Mouse (Mus musculus) retina, adult 2 months (tissue): ENCODE data around the gene Tub.

Experiments used
- DNase-seq: peaks from one replicate; pipeline ENCODE4 v3.0.0-alpha.2; 2012; ENCODE audit warnings: low read depth, low spot score

Gene Tub

DNA sequence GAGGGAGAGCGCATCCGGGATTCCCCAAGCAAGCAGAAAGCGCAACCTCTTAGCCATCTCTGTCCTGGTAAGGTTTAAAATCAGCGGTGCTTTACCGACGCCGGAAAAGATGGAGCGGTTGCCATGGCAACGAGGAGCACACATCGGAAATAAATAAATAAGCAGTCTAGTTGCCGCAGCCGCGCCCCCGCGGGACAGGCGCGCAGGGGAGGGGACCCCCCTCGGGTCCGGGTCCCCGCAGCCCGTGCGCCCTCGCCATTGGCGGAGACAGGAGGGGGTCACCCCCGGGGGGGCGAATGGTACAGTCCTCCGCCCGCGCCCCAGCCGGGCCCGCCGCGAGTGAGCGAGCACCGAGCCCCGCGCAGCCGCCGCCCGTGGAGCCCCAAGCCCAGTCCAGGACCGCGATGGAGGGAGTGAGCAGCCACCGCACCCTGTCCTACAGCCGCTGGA, at the start of gene Tub:
Gene Tub (plus strand): TSS at position 27 of the 450 bp plus-strand sequence.
- DNase-seq: peak; percentile 79

DNA sequence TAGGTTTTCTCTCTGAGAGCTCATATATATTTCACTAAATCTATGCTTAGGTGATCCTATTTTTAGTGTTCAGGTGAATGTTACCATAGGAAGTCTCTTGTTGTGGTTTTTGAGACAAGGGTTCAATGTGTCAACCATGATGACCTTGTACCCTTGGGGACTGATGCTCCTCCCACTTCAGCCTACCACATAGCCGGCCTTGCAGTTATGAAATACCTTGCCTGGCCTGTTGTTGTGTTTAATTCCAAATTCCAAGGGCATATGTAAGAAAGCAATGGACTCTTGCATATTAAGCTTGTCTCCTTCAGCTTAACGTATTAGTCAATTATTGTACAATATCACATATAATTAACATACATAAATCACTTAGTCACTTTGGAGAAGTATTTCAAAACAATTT, 46.2 kb upstream of the Tub start:
- DNase-seq: no peak

DNA sequence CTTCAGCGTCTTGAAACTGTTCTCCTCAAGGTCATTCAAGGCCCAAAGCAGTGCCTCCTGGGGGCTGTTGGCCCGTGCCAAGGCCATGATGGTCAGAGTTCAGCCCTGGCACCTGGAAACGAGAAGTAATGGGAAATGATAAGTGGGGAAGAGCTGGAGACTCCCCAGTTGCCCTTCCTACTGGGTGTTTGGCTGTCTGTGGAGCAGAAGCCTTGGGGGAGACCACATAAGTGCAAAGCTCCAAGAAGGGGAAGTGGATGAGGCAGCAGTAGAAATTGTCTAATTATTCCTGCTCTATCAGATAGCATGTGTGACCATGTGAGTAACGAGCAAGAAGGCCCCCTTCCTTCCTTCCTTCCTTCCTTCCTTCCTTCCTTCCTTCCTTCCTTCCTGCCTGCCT, 23.1 kb upstream of the Tub start:
- DNase-seq: no peak

DNA sequence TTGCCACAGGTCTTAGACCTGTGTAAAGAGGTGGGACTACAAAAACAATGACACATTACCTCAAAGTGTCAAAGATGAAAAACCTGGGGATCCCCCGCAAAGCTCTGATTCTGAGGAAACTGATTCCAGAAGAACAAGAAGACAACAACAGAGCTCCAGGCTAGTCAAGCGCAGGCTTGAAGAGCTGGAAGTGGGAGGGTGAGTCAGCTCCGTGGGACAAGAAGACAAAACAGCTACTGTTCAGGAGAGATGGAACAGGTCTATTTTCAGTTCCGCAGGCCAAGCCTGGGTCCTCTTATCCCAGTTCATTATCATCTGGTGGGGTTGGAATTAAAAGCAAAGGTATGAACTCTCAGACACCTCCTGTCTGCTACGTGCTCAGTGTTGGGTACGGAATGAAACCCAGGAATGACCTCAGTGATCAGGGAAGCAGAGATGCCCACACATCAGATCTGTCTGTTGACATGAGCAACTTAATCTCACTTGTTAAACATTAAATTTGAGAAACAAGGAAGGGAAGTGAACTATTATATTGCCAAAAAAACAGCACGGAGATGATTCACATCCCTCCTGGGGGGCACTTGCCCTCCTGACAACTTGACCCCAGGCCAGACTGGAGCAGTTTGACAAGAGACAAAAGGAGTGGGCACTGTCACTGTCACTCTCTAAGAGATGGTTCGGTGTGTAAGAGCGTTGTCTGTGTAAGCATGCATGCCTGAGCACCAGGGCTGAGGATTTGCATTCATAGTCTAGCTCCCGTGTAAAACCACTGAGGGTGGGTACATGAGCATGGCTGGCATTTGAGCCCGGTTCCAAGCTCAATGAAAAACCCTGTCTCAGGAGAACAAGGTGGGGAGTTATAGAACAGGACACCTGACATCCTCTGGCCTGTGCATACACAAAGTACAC, 21.6 kb upstream of the Tub start:
- no peak for DNase-seq

GRCm38 (mm10) chr7:108929726-108930393, 20.3 kb upstream of the Tub start, which contains the start of gene Nlrp10:
Gene Nlrp10, minus strand, starts transcription at chr7:108930178.
- no peak for DNase-seq

DNA sequence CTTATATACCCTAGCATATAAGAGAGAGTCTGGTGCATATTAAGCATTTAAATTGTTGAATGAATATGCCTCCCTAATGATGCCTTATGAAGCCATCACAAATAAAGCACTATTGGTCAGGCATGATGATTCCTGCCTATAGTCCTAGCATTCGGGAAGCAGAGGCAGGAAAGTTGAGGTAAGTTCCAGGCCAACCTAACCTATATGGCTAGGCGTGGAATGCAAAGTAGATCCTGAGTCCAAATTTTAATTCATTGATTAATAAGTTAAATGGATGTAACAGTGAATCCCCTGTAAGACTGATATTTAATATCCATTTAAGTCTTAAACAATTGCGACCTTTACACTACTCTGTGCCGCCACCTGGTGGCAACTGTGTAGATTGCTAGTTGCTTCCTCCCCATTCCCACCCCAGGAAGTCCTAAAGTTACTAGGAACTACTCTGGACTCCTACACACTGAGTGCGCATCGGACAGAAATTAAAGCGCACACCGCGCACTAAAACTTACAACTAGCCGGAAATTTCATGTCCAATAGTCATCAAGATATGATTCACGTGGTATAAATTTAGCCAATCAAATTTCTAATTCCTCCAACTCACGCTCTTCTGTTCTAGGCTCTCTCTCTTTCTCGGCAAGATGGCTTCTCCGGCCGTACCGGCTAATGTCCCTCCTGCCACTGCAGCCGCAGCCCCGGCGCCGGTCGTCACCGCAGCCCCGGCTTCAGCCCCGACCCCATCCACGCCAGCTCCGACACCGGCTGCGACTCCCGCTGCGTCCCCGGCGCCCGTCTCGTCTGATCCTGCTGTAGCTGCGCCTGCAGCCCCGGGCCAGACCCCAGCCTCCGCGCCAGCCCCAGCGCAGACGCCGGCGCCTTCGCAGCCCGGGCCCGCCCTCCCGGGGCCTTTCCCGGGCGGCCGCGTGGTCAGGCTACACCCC, 16.1 kb upstream of the Tub start, which contains the start of gene Eif3f:
Gene Eif3f (plus strand): TSS at position 624 of the 938 bp plus-strand sequence.
- peak; percentile 99 for DNase-seq

DNA sequence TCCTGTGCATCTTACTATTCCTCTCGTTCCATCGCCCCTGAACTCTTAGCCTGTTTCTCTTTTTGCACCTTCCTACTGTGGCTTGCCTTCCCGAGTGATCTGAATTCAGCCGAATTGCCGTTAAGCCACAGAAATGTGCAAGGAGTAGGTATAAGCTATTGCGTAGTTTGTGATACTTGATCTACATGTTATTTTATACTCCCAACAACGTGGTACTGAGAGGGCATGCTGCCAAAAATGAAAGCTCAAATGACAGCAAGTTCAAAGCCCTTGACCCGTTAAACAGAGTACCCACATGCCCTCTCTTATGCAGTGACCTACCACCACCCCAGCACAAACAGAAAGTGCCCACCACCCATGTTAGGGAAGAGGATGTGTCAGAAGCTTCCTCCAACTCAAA, 15.3 kb upstream of the Tub start:
- no peak for DNase-seq

DNA sequence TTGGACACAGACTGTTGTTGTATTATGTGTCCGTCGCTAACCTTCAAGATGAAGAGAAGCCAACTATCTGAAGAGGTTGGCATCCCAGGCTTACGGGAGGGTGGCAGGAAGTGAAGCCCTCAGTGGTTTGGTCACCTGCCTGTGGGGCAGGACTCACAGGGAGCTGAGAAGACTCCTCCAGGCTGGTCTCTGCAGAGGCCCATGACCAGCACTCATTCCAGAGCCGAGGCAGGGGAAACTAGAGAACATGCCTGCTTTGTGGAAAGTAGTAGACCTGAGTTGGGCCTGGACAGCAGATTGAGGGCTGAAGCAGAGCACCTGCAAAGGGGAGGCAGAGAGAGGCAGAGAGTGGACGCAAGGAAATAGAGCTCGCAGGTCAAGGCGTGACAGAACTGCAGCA, 14.7 kb upstream of the Tub start:
- no peak for DNase-seq

DNA sequence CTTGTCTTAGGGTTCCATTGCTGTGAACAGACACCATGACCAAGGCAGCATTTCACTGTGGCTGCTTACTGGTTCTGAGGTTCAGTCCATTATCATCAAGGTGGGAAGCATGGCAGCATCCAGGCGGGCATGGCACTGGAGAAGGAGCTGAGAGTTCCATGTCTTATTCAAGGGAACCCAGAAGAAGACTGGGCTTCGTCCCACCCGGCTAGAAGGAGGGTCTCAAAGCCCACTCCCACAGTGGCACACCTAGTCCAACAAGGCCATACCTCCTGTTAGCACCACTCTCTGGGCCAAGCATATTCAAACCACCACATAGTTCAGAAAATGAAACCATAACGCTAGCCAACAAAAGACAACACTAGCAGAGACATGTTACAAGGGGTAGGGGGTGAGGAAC, 13.5 kb upstream of the Tub start:
- no peak for DNase-seq

- DNase-seq: no peak
Measured at GRCm38 (mm10) chr7:108941466-108941865, 8.7 kb upstream of the Tub start.

DNA sequence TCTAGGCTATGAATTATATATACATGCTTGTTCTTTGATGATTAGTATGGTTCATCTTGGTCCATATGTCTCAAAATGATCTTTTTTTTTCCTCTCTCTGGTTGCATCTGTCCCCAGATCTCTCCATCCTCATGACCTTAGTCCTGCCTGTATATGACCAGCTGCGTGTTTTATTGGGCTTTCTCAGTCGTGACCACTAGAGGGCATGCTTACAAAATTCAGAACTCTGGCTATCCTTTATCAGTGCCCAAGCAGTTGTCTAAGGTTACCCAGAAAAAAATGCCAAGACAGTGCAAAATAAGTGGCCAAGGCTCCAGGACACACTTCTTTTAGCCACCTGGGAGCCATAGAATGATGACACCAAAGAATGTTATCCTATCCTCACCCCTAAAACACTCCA, 6.1 kb upstream of the Tub start:
- no peak for DNase-seq

DNA sequence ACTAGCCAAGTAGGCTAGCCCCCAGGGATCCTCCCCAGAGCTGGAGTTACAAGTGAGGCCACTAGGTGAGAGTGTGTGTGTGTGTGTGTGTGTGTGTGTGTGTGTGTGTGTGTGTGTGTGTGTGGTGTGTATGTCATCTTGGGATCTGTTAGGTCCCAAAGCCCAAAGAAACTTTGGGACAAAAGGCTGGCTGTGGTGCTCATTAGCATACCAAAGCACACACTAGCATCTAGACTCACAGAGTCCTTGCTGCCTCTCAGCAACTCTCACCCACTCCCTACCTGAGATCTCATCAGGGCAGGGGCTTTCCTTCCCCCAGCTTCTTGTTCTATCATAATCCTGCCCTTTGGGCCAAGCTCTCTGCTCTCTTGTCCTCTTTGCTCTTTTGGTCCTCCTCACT, 1.5 kb upstream of the Tub start:
- no peak for DNase-seq

DNA sequence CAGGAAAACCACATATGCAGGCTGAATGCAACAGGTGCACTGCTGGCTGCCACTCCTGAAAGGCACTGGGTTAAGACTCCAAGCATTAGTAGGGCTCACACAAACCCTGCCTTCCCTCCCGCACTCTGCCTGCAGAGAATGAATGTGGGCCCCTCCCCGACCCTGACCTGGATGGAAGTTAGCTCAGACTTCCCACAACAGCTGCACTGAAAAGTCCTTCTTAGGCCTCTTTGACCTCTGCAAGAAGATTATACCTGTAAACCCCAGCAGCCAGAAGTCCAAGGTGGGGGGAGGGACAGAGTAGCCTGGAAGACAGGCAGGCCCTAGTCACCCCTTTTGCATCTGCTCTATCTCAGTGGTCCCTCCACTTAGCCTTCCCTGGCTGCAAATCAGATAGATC, 837 bp upstream of the Tub start:
- DNase-seq: peak; percentile 88

DNA sequence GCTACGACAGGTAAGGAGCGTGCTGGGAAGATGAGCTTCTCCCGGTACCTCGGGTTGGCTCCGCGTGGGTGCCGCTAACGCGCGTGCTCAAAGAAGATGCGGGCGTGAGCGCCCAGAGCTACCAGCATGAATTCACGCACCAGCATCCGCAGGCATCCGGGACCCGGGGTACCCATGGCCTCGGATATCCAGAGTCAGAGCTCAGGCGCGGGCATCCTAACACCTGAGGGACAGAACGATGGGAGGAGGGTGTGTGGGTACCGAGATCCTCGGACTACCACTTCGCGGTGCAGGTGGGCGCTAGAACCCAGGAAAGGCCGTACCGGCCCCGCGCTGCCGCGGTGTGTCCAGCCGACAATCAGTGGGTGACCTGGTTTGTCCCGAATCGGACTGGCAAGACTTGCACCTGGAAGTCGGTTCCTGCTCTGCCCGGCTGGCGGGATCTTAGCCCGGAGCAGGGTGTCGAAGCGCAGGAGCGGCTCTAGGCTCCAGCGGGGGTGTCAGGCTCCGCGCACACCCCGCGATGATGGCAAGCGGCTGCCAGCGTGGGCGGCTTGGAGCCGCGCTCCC, 709 bp downstream of the Tub start:
- DNase-seq: no peak

DNA sequence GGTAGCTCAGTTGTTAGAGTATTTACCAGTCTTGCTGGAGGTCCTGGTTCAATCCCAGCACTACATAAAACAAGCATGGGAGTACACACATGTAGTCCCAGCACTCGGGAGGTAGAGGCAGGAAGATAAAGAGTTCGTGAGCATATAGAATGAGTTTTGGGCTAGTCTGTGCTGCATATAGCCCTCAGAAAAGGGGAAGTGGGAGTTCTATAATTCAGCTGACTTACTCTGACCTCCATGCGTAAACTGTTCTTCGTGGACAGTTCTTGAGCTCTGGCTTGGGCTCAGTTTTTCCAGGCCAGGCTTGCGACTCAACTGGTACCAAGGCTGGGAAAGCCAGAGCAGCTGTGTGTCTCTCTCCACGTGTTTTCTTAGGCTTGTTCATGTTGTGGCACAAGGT, 2.7 kb downstream of the Tub start:
- DNase-seq: no peak

- DNase-seq: no peak
Measured at GRCm38 (mm10) chr7:108954185-108954584, 4.0 kb downstream of the Tub start.

DNA sequence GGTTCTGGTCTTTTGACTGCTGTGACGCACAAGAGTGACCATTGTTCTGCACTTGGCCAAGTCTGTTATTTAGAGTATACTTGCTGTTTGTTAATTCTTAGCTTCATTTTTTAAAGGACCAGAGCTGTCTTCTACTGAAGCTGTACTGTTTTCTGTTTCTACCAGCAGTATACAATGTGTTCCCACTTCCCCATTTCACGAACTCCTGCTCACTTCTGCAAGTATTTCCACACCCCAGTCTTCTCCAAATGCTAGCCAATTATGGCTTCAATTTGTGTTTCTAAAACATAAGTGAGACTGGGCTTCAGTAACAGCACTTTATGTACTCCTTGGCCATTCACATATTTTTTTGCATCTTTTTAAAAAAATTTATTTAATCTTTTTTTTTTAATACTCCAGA, 7.6 kb downstream of the Tub start:
- DNase-seq: no peak

GRCm38 (mm10) chr7:108965968-108966367, 15.8 kb downstream of the Tub start:
- no peak for DNase-seq

DNA sequence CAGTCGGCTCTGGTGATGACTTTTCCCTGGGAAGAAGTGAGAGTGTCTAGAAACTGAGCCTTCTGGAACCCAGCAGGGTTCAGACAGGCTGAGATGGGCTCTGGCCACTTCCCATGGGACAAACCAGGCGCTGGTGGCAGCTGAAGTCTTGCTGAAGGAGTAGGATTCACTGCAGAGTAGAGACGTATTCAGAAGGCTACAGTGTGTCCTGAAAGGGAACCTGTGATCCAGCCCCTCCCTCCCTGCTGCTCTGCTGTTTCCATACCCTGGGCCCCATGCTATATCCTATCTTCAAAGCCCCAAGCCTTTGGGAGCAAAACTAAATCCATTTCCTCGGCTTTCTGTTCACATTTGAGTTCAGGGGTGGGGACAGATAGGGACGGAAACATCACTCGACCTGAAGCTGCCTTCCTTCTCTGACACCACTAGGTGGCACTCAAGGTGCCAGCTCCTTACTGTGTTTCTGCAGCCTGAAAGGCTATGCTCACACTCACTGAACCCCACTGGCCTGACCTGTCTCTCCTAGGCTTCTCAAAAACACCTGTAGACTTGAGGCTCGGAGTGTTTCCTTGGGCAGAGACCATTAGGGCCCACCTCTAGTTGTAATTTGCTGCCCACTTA, 16.7 kb downstream of the Tub start:
- DNase-seq: no peak

DNA sequence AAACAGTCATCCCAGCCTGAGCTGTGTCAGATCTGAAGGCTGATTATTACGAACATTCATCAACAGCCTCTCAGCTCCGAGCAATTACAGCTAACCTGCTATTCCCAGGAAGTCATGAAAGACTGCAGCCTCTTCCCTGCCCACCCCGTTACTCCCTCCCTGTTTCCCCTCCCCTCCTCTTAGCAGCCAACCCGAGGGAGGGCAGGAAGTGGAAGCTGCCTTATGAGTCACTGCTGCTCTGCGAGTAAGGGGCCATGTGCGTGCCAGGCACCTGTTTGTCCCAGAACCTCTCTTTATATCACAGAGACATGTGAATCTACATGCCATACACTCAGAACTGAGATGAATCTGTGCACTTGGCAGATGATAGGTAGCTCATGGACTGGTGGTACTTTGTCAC, 18.1 kb downstream of the Tub start:
- no peak for DNase-seq

GRCm38 (mm10) chr7:108972273-108972672, 22.1 kb downstream of the Tub start:
- no peak for DNase-seq
